Mouse (Mus musculus): ENCODE data around the gene Nt5c2. TPM values are rescaled to one million over a fixed set of nuclear protein-coding genes. Genes with fewer than 3 reads are reported as not detected.
A peak's percentile ranks its signal among the peaks of the same experiment; 100 is the strongest.

The Nt5c2 gene
- total RNA-seq, 4 experiments from 2014 or later: 44.2 to 83.0 (median 65.5) TPM

GRCm38 (mm10) chr19:46879876-46880275 is 135.1 kb downstream of the Nt5c2 start:
- no peak for DNase-seq

GRCm38 (mm10) chr19:46878346-46878745 is 136.6 kb downstream of the Nt5c2 start:
- peak; percentile 64 for DNase-seq

GRCm38 (mm10) chr19:46877886-46878285 is 137.1 kb downstream of the Nt5c2 start:
- DNase-seq: peak; percentile 55

- DNase-seq: peak; percentile 71
Measured at GRCm38 (mm10) chr19:46875790-46876189, 139.2 kb downstream of the Nt5c2 start.

GRCm38 (mm10) chr19:46873924-46874323 is 141.0 kb downstream of the Nt5c2 start:
- no peak for DNase-seq

- DNase-seq: peak; percentile 57
Measured at GRCm38 (mm10) chr19:46871651-46872050, 143.3 kb downstream of the Nt5c2 start.

GRCm38 (mm10) chr19:46871096-46871495 is 143.9 kb downstream of the Nt5c2 start:
- DNase-seq: peak; percentile 53

- peak; percentile 80 for DNase-seq
Measured at GRCm38 (mm10) chr19:46869526-46869925, 145.4 kb downstream of the Nt5c2 start.

- no peak for DNase-seq
Measured at GRCm38 (mm10) chr19:46869049-46869448, 145.9 kb downstream of the Nt5c2 start.

GRCm38 (mm10) chr19:46865381-46865780 is 149.6 kb downstream of the Nt5c2 start:
- DNase-seq: no peak

- no peak for DNase-seq
Measured at GRCm38 (mm10) chr19:46864731-46865331, 150.1 kb downstream of the Nt5c2 start.

- no peak for DNase-seq
Measured at GRCm38 (mm10) chr19:46864079-46864478, 150.9 kb downstream of the Nt5c2 start.

- peak; percentile 50 for DNase-seq
Measured at GRCm38 (mm10) chr19:46863236-46863927, 151.6 kb downstream of the Nt5c2 start.

- no peak for DNase-seq
Measured at GRCm38 (mm10) chr19:46862556-46862955, 152.4 kb downstream of the Nt5c2 start.

GRCm38 (mm10) chr19:46858200-46858599 is 156.8 kb downstream of the Nt5c2 start:
- no peak for DNase-seq

GRCm38 (mm10) chr19:46857277-46857989 is 157.5 kb downstream of the Nt5c2 start:
- DNase-seq: no peak

- no peak for DNase-seq
Measured at GRCm38 (mm10) chr19:46856780-46857179, 158.2 kb downstream of the Nt5c2 start.

GRCm38 (mm10) chr19:46856232-46856631 is 158.7 kb downstream of the Nt5c2 start:
- DNase-seq: no peak

- no peak for DNase-seq
Measured at GRCm38 (mm10) chr19:46849443-46849997, 165.4 kb downstream of the Nt5c2 start.

GRCm38 (mm10) chr19:46848381-46849268 is 166.3 kb downstream of the Nt5c2 start:
- no peak for DNase-seq

- DNase-seq: no peak
Measured at GRCm38 (mm10) chr19:46846459-46846858, 168.5 kb downstream of the Nt5c2 start.

- no peak for DNase-seq
Measured at GRCm38 (mm10) chr19:46846056-46846455, 168.9 kb downstream of the Nt5c2 start.

All from adrenal gland, adult 8-10 months (tissue).